Mouse (Mus musculus) frontal cortex, postnatal 25 days (tissue): ENCODE measurements around the gene Ltbp1.

Experiments
- DNase-seq, 2 experiments: peaks; one replicate each; pipeline ENCODE4 v3.0.0; 2022; ENCODE audit warnings: low spot score in 2 of 2

Gene Ltbp1

GRCm38 (mm10) chr17:75236543-75236942, 231.2 kb downstream of the Ltbp1 start:
- DNase-seq = no peak

DNA sequence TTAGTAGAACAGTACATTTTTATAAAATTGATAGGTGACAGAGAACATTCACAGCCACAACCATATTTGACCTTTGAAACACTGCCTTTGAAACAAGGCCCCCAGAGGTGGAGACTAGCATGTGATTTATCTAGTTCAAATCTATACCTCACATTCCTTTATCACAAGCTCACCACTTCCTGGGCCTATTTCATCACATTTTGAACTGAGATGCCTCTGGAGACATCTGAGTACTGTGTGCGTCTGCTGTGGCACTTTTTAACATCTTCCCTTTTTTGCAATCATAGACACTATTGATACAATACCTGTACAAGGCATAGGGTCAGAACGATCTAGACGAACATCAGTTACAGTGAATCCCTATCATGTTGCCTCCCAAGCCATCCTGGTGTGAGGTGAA, 232.1 kb downstream of the Ltbp1 start:
- no peak for DNase-seq

DNA sequence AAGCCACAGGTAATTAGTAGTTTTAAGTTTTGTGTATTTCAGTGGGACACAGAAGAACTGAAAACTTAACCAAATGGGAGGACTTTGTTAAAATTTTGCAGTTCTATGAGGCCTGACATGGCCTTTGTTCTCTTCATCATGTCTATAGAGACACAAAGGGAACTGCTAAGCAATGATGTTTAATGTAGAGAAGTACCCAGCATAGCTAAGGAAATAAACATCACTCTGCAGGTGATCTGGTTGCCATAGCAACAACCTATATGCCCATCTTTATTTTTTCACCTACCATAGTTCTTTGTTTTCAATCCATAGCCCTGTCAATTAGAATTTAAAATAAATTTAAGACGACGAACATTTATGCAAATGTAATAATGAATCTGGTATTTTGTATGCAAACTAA, 233.3 kb downstream of the Ltbp1 start:
- DNase-seq = no peak

- no peak for DNase-seq
Measured at GRCm38 (mm10) chr17:75239545-75239944, 234.2 kb downstream of the Ltbp1 start.

DNA sequence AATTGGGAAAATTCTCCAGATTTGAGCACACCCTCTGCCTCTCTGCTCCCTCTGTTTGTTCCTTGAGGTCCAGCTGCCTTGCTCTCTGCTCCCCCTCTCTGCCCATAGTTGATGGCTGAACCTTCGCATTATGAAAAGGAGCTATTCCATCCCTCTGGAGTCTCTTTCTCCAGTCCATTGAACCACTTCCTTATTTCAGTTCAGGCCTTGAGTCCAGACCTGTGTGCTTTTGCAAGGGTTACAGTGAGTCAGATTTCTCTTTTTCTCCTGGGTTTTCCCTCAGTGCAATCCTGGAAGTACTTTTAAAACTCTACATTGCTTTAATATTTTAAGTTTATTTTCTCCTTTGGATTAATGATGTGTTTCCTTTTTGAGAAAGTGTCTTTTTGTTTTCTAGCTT, 236.7 kb downstream of the Ltbp1 start:
- DNase-seq = no peak

GRCm38 (mm10) chr17:75243221-75243620, 237.9 kb downstream of the Ltbp1 start:
- no peak for DNase-seq

- no peak for DNase-seq
Measured at GRCm38 (mm10) chr17:75244148-75244547, 238.8 kb downstream of the Ltbp1 start.

GRCm38 (mm10) chr17:75245085-75245484, 239.7 kb downstream of the Ltbp1 start:
- no peak for DNase-seq

DNA sequence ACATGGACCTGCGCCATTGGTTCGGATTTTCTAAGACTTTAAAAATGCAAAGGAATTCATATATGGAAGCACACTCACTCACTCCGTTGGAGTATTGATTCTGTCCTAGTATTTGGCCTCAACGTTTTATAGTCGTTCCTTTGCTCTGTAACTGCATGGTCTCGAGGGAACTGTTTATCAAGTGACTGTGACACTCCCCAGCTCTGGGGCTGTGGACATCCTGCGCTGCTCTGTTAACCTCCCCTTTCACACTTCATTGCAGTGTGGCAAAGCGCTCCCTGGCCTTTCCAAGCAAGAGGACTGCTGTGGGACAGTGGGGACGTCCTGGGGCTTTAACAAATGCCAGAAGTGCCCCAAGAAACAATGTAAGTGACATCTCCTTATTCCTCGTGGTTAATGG, 243.3 kb downstream of the Ltbp1 start:
- no peak for DNase-seq

DNA sequence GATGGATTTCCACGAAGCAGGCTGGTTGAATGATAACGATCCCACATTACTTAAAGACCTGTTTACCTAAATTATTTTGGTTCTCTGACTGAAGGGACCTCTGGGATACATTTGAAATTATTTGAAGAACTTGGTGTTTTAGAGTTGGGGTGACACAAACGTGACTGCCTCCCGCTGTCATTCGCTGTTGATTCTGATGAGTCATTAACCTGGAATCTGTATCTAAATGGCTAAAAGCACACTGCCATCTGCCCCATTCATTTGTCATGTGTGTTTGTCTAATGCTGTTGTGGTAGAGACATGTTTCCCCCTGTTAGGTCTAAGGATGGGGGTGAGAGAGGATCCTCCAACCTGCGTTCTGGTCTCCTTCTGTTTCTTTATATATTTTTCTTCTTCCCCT, 245.2 kb downstream of the Ltbp1 start:
- no peak for DNase-seq

DNA sequence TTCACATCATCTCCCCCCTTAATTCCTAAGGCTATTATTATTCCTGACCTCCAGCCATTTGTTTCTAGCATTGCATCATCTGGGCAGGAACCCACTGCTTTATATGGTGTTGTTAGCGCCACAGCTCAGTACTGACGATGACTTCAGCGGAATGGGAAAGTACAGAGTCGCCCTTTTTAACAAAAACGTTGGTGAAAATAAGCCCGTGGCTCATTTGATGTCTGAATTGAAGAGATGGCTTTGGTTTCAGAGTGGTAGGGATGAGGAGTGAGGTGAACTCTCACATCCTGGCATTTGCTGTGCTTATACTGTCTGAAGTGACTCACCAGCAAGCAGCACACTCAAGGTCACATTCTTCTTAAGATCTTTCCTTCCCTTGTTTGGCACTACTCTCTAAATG, 245.7 kb downstream of the Ltbp1 start:
- no peak for DNase-seq

GRCm38 (mm10) chr17:75252540-75252939, 247.2 kb downstream of the Ltbp1 start:
- DNase-seq = no peak

DNA sequence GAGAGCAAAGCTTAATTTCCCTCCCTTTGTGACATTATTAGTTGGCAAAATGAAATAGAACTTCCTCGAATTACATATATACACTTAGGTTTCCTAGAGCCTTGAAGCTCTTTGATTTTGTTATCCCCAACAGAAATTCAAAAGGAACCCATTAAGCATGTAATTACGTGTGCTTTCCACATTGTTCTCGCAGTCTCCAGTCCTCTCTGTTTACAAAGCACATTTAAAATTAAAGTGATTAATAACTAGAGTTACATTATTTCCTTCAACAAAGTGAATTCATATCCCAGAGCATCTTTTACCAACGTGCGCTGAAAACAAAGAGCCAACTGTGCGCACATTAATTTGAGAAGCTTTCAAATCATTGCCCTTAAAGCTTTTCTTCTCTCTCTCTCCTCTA, 249.5 kb downstream of the Ltbp1 start:
- DNase-seq = no peak

DNA sequence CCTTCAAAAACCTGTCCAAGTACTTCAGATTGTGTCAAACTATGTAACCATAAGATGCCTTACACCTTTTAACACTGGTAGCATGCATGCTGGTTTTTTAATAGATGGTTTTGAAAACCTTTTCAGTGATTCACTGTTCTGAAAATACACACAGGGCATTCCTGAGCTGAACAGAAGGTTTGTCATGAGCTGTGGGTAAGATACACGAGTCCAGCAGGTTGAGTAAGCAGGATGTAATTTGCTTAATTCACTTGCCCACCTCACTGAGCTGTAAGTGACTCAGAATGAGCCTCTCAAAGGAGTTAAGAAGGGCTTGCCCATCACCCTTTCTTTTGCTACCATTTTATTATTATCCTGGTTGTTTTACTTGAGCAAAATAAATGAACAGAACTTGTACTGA, 250.6 kb downstream of the Ltbp1 start:
- DNase-seq = no peak

DNA sequence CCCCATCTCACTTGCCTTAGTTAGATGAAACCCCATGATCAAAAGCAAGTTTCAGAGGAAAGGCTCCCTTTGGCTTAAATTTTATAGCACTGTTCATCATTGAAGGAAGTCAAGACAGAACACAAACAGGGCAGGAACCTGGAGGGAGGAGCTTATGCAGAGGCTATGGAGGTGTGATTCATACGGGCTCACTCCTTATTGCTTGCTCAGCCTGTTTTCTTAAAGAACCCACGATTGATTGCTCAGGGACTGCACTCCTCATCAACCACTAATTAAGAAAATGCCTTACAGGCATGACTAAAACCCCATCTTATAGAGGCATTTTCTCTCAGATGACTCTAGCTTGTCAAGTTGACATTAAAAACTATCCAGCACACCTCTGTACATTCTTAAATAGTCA, 253.1 kb downstream of the Ltbp1 start:
- DNase-seq = no peak

DNA sequence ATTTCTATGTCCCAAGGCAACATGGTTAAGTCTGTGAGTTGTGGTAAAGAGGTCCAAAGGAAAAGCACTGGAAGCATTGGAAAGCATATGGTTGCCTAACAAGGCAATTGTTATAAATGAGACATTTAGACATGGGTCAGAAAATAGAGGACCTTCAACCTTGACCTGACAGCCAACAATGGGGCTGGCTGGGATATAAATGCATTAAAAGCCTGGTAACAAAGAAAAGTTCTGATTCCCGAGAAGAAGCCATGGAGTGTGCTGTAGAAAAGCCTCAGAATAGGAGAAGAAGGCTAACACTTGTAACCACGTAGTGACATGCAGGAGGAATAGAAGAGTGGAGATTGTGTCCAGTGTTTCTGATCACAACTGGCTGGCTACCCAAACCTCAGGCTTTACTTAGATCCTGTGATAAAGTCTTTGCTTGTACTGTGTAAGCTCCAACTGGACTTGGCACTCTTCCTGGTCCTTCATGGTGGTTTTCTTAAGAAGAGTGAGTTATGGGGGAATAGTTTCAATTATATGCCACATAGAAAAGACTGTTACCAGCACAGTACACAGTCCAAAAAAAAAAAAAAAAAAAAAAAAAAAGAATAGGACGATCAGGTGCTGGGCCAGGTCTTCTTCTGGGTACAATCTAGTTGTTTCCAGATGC, 258.1 kb downstream of the Ltbp1 start:
- no peak for DNase-seq

GRCm38 (mm10) chr17:75268506-75268905, 263.1 kb downstream of the Ltbp1 start:
- DNase-seq = no peak

GRCm38 (mm10) chr17:75272446-75272845, 267.1 kb downstream of the Ltbp1 start:
- DNase-seq = no peak

- no peak for DNase-seq
Measured at GRCm38 (mm10) chr17:75273272-75273671, 267.9 kb downstream of the Ltbp1 start.

GRCm38 (mm10) chr17:75275302-75275701, 269.9 kb downstream of the Ltbp1 start:
- DNase-seq = no peak

DNA sequence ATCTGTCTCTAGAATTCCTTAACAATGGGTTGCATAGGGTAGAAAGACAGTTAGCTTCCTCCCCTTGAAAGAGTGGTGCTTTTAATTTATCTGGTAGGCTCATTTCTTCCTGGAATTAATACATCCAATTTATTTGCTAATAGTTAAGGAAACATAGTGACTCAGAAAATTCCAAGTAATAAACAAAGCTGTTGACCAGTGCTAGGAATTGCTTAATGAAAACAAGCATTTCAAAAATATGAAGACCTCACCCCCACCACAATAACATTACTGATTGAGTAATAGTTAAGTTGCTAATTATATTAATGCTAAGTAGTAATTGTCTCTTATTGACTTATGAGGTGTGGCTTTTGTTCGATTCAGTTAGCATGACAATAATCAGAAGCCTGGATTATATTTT, 272.7 kb downstream of the Ltbp1 start:
- no peak for DNase-seq

DNA sequence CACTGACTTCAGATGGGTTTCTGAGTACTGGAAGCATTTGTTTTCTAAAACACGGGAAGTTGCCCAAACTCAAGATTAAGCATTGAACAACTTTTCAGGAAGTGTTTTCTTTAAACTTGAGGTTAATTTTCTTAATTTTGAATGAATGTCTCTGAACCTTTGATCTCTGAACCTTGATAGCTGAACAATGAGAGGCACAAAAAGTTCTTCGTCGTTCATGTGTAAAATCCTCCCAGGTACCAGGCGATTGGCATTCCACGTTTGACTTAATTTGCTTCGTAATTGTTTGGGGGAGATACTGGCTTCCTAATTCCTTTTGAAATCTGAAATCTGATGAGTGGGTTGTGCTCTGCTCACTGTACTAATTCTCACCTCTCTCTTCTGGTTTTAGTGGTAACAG, 273.2 kb downstream of the Ltbp1 start:
- no peak for DNase-seq

DNA sequence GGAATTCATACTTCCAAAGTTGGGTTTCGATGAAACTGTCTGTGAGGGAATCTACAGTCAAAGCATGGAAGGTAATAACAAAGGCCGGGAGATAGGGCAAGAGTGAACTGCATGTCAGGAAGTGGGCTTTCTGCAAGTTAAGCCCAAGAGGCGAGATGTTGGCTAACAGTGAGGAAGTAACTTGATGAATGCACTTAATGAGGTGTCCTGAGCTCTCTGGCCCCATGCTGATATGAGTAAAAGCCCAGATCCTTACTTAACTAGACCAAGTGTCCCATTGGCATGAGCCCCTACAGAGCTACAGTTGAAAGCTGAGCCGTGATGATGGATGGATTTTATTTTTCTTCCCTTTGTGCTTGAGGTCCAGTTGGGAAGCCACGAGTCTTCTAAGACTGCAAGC, 276.0 kb downstream of the Ltbp1 start:
- no peak for DNase-seq
